Mouse (Mus musculus): ENCODE measurements at regions not wholly inside any gene's neighbourhood (a gene's known extent, or its start where the extent isn't known, plus 50 kb on each side); places are given as distances from the start of the nearest gene placed in this dataset.

GRCm38 (mm10) chr12:26631111-26631794, 162.2 kb downstream of the Cmpk2 start:
- DNase-seq (ENCODE audit: low spot score) = no peak

GRCm38 (mm10) chr12:26621135-26621932, 152.3 kb downstream of the Cmpk2 start:
- DNase-seq (ENCODE audit: low spot score) = no peak

GRCm38 (mm10) chr12:26620501-26621134, 151.6 kb downstream of the Cmpk2 start:
- DNase-seq (ENCODE audit: low spot score) = no peak

- DNase-seq (ENCODE audit: low spot score) = no peak
Observed at GRCm38 (mm10) chr12:26617969-26618368, 149.0 kb downstream of the Cmpk2 start.

GRCm38 (mm10) chr12:26613086-26613705, 144.2 kb downstream of the Cmpk2 start:
- DNase-seq (ENCODE audit: low spot score) = no peak

- no peak for DNase-seq (ENCODE audit: low spot score)
Observed at GRCm38 (mm10) chr12:26610079-26610478, 141.1 kb downstream of the Cmpk2 start.

- DNase-seq (ENCODE audit: low spot score) = no peak
Observed at GRCm38 (mm10) chr12:26598501-26598900, 129.5 kb downstream of the Cmpk2 start.

- DNase-seq (ENCODE audit: low spot score) = no peak
Observed at GRCm38 (mm10) chr12:26592125-26592524, 123.1 kb downstream of the Cmpk2 start.

- no peak for DNase-seq (ENCODE audit: low spot score)
Observed at GRCm38 (mm10) chr12:26589091-26589490, 120.1 kb downstream of the Cmpk2 start.

- peak; percentile 30 for DNase-seq (ENCODE audit: low spot score)
Observed at GRCm38 (mm10) chr12:26577438-26577837, 108.4 kb downstream of the Cmpk2 start.

- DNase-seq (ENCODE audit: low spot score) = no peak
Observed at GRCm38 (mm10) chr12:26571602-26572001, 102.6 kb downstream of the Cmpk2 start.

GRCm38 (mm10) chr12:26567435-26567834, 98.4 kb downstream of the Cmpk2 start:
- DNase-seq (ENCODE audit: low spot score) = no peak

- no peak for DNase-seq (ENCODE audit: low spot score)
Observed at GRCm38 (mm10) chr12:26562858-26563257, 93.9 kb downstream of the Cmpk2 start.

GRCm38 (mm10) chr12:26559560-26559959, 90.6 kb downstream of the Cmpk2 start:
- no peak for DNase-seq (ENCODE audit: low spot score)

- no peak for DNase-seq (ENCODE audit: low spot score)
Observed at GRCm38 (mm10) chr12:26557411-26557810, 88.4 kb downstream of the Cmpk2 start.

GRCm38 (mm10) chr12:26551168-26551926, 82.3 kb downstream of the Cmpk2 start:
- DNase-seq (ENCODE audit: low spot score) = no peak

- no peak for DNase-seq (ENCODE audit: low spot score)
Observed at GRCm38 (mm10) chr12:26547466-26547865, 78.5 kb downstream of the Cmpk2 start.

GRCm38 (mm10) chr12:26546361-26546760, 77.4 kb downstream of the Cmpk2 start:
- DNase-seq (ENCODE audit: low spot score) = no peak

- DNase-seq (ENCODE audit: low spot score) = no peak
Observed at GRCm38 (mm10) chr12:26543463-26543862, 74.5 kb downstream of the Cmpk2 start.

GRCm38 (mm10) chr12:26542451-26542850, 73.4 kb downstream of the Cmpk2 start:
- DNase-seq (ENCODE audit: low spot score) = no peak

GRCm38 (mm10) chr12:26535261-26535890, 66.4 kb downstream of the Cmpk2 start:
- no peak for DNase-seq (ENCODE audit: low spot score)

Data from layer of hippocampus, adult 9-10 months (tissue).